Mouse (Mus musculus) testis, adult 2 months (tissue): ENCODE measurements around the gene Tanc1.

ENCODE experiments used
- CTCF ChIP-seq: fragments of 200-500 bp; IDR thresholded peaks from 2 replicates; pipeline ENCODE4 v1.5.1; 2012; ENCODE audit warnings: low read depth, mild to moderate bottlenecking, inconsistent platforms, low read length, moderate library complexity; ENCODE audit not compliant: control insufficient read depth, insufficient read depth, insufficient replicate concordance
- POLR2A ChIP-seq: fragments of 200-500 bp; IDR thresholded peaks from 2 replicates; pipeline ENCODE4 v1.6.1; 2012; ENCODE audit warnings: low read depth, mild to moderate bottlenecking, inconsistent platforms, low read length, moderate library complexity; ENCODE audit not compliant: control insufficient read depth

GRCm38 (mm10) chr2:59673877-59674276, 62.0 kb downstream of the Tanc1 start:
- TF ChIP-seq CTCF = no peak
- no peak for TF ChIP-seq POLR2A
